Mouse (Mus musculus) midbrain, embryonic 15.5 days (tissue): ENCODE data around the gene Ube2c. TPM values are rescaled to one million over a fixed set of nuclear protein-coding genes. Genes with fewer than 3 reads are reported as not detected.

Experiments
- ATAC-seq: fragments of 200-750 bp; cut with Nextera tagmentation; replicated peaks from 2 replicates; pipeline ENCODE4 v1.8.0; 2017; ENCODE audit warnings: moderate TSS enrichment
- H3K27ac ChIP-seq: fragments of 300-500 bp; sonication (generic); 2 replicates; pipeline ENCODE4 v1.5.1; 2015; ENCODE audit warnings: mild to moderate bottlenecking, inconsistent platforms
- H3K27me3 ChIP-seq: fragments of 300-500 bp; sonication (generic); replicated peaks from 2 replicates; pipeline ENCODE4 v1.6.1; 2015; ENCODE audit warnings: inconsistent platforms
- H3K36me3 ChIP-seq: fragments of 300-500 bp; sonication (generic); replicated peaks from 2 replicates; pipeline ENCODE4 v1.6.1; 2015; ENCODE audit warnings: inconsistent platforms
- H3K4me1 ChIP-seq: fragments of 300-500 bp; sonication (generic); 2 replicates; pipeline ENCODE4 v1.6.1; 2015; ENCODE audit warnings: inconsistent platforms
- H3K4me2 ChIP-seq: fragments of 300-500 bp; sonication (generic); 2 replicates; pipeline ENCODE4 v1.6.1; 2015; ENCODE audit warnings: inconsistent platforms, mild to moderate bottlenecking, moderate library complexity
- H3K4me3 ChIP-seq: fragments of 300-500 bp; sonication (generic); 2 replicates; pipeline ENCODE4 v1.5.1; 2015; ENCODE audit warnings: mild to moderate bottlenecking, inconsistent platforms
- H3K9ac ChIP-seq: fragments of 300-500 bp; sonication (generic); 2 replicates; pipeline ENCODE4 v1.6.1; 2015; ENCODE audit warnings: mild to moderate bottlenecking, inconsistent platforms
- H3K9me3 ChIP-seq: fragments of 300-500 bp; sonication (generic); 2 replicates; pipeline ENCODE4 v1.6.1; 2016; ENCODE audit warnings: inconsistent platforms
- WGBS: fragments of 180-500 bp; shearing (Covaris S2); methylation state at CpG from one replicate; pipeline ENCODE4 v1.1.7; 2015; ENCODE audit warnings: mixed read lengths; 5-methylcytosine and 5-hydroxymethylcytosine counted together
- polyA plus RNA-seq: library from polyadenylated mRNA; unstranded; fragments of >200 nt; fragmentation: Nextera tagmentation; extraction: Ambion mirVana; gene quantifications from 2 replicates; pipeline ENCODE4 v1.2.1, GENCODE M21; 2015

Ube2c gene
- polyA plus RNA-seq, 1 experiment from 2014 or later, result 56.6 TPM

- H3K4me2 ChIP-seq, result peak overlapping the region; percentile 90
- no peak overlapping the region for H3K27ac ChIP-seq
- H3K27me3 ChIP-seq, result no peaks in the 10 kb centered on the region
- no peaks in the 10 kb centered on the region for H3K9me3 ChIP-seq
- ATAC-seq, result no peak
- peak overlapping the region; percentile 84 for H3K4me3 ChIP-seq
- H3K9ac ChIP-seq, result peak overlapping the region; percentile 94
- WGBS, result 59% methylated on average over 8 of the region's 8 CpGs
- peaks cover 35% of the 10 kb centered on the region for H3K4me1 ChIP-seq
- H3K36me3 ChIP-seq, result 0 out of 2 replicates have a peak, but pooled peaks cover 3% of the 10 kb centered on the region
Observed at GRCm38 (mm10) chr2:164746693-164747092, 23.0 kb upstream of the Ube2c start.

DNA sequence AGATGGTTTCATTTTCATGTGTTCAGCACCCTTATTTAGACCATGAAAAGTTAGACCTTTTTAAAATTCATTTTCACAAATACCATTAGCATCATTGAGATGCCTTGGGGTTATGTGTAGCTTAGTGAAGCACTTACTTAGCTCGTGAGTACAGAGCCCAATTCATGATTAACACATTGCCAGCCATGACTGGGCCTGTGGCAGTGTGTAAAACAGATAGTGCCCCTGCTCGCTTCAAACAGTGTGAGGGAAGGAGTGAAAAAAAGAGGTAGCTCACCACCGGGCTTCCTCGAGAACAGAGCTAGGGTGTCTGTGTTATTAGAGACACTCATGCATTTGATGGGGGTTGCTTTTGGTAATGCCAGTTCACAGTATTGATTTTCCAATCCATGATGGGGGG is 21.5 kb upstream of the Ube2c start:
- no peak overlapping the region for H3K4me2 ChIP-seq
- peaks cover 35% of the 10 kb centered on the region for H3K4me1 ChIP-seq
- H3K9ac ChIP-seq, result no peak overlapping the region
- 90% methylated on average over 4 of the region's 4 CpGs for WGBS
- no peaks in the 10 kb centered on the region for H3K9me3 ChIP-seq
- H3K27me3 ChIP-seq, result no peaks in the 10 kb centered on the region
- H3K27ac ChIP-seq, result no peak overlapping the region
- H3K4me3 ChIP-seq, result no peak overlapping the region
- ATAC-seq, result no peak
- H3K36me3 ChIP-seq, result 0 out of 2 replicates have a peak, but pooled peaks cover 6% of the 10 kb centered on the region

- H3K4me1 ChIP-seq, result peaks cover 35% of the 10 kb centered on the region
- peaks cover 8% of the 10 kb centered on the region; the same call in 1 of the 2 replicates for H3K36me3 ChIP-seq
- 90% methylated on average over 6 of the region's 6 CpGs for WGBS
- H3K27ac ChIP-seq, result no peak overlapping the region
- no peak overlapping the region for H3K4me3 ChIP-seq
- no peaks in the 10 kb centered on the region for H3K27me3 ChIP-seq
- H3K9ac ChIP-seq, result no peak overlapping the region
- no peak overlapping the region for H3K4me2 ChIP-seq
- no peak for ATAC-seq
- H3K9me3 ChIP-seq, result no peaks in the 10 kb centered on the region
Observed at GRCm38 (mm10) chr2:164748991-164749390, 20.7 kb upstream of the Ube2c start.

GRCm38 (mm10) chr2:164752454-164752853 is 17.2 kb upstream of the Ube2c start:
- H3K36me3 ChIP-seq, result peaks cover 36% of the 10 kb centered on the region

GRCm38 (mm10) chr2:164754105-164754504 is 15.6 kb upstream of the Ube2c start:
- no peak for ATAC-seq
- 91% methylated on average over 11 of the region's 11 CpGs for WGBS

More at GRCm38 (mm10) chr2:164752454-164752853, 17.2 kb upstream of the Ube2c start:
- no peak overlapping the region for H3K27ac ChIP-seq
- H3K4me1 ChIP-seq, result peaks cover 15% of the 10 kb centered on the region
- H3K9ac ChIP-seq, result no peak overlapping the region
- 91% methylated on average over 2 of the region's 2 CpGs for WGBS
- no peaks in the 10 kb centered on the region for H3K27me3 ChIP-seq
- H3K4me3 ChIP-seq, result no peak overlapping the region
- ATAC-seq, result no peak
- no peaks in the 10 kb centered on the region for H3K9me3 ChIP-seq
- H3K4me2 ChIP-seq, result no peak overlapping the region

GRCm38 (mm10) chr2:164754800-164755199 is 14.9 kb upstream of the Ube2c start:
- no peak overlapping the region for H3K27ac ChIP-seq
- no peaks in the 10 kb centered on the region for H3K4me1 ChIP-seq
- no peak for ATAC-seq
- no peak overlapping the region for H3K4me3 ChIP-seq
- H3K36me3 ChIP-seq, result peaks cover 52% of the 10 kb centered on the region
- H3K9ac ChIP-seq, result no peak overlapping the region
- no peaks in the 10 kb centered on the region for H3K9me3 ChIP-seq
- H3K27me3 ChIP-seq, result no peaks in the 10 kb centered on the region
- WGBS, result 88% methylated on average over 2 of the region's 2 CpGs
- no peak overlapping the region for H3K4me2 ChIP-seq

More at GRCm38 (mm10) chr2:164754105-164754504, 15.6 kb upstream of the Ube2c start:
- Histone ChIP-seq H3K9me3 (no peaks in the 10 kb centered on the region), H3K4me2 (no peak overlapping the region), H3K9ac (no peak overlapping the region), H3K27ac (no peak overlapping the region), H3K27me3 (no peaks in the 10 kb centered on the region), H3K36me3 (peaks cover 46% of the 10 kb centered on the region), H3K4me1 (0 out of 2 replicates have a peak, but pooled peaks cover under 1% of the 10 kb centered on the region), H3K4me3 (no peak overlapping the region)

DNA sequence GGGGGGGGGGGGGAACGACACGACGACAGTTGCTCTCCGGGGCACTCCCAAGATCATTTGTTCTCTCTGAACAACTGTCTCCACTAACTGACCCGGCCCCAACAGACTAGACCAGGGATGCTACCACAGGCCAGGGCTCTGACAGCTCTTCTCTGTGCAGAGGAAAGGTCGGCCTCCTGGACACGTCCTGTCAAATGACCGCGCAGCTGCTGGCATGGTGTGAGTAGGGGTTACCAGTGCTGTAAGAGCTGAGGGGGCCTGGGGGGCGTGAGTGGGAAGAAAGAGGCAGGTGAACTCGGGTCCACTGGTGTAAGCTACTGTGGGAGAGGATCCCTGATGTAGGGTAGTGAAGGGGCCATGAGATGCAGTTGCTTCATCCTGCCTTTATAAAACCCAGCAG is 11.9 kb upstream of the Ube2c start:
- Histone ChIP-seq H3K27ac (no peak overlapping the region), H3K27me3 (no peaks in the 10 kb centered on the region), H3K4me3 (no peak overlapping the region), H3K9me3 (no peaks in the 10 kb centered on the region), H3K4me2 (no peak overlapping the region), H3K36me3 (peaks cover 64% of the 10 kb centered on the region), H3K4me1 (no peaks in the 10 kb centered on the region), H3K9ac (no peak overlapping the region)
- ATAC-seq, result no peak
- 97% methylated on average over 11 of the region's 11 CpGs for WGBS

DNA sequence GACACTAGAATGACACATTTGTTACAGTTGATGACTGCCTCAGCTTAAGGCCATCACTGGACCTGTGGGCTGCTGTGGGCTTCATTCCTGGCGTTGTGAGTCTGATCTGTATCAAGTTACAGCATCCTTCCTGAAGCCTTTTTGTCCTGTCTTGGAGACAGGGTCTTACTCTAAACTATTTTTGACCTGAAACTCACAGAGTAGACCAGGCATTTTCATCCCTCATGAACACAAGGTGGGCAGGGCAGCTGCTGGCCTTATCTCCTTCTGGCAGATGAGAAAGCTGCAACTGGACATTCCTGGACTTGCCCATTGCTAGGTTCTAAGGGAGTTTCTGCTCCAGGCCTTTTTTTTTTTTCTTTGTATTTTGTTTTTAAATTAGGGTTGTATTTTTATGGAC is 11.0 kb upstream of the Ube2c start:
- 81% methylated on average over 1 of the region's 1 CpGs for WGBS
- Histone ChIP-seq H3K27me3 (no peaks in the 10 kb centered on the region), H3K9me3 (no peaks in the 10 kb centered on the region), H3K4me1 (no peaks in the 10 kb centered on the region), H3K9ac (no peak overlapping the region), H3K4me2 (no peak overlapping the region), H3K4me3 (no peak overlapping the region), H3K27ac (no peak overlapping the region), H3K36me3 (peaks cover 66% of the 10 kb centered on the region)
- ATAC-seq, result no peak

- Histone ChIP-seq H3K9me3 (no peaks in the 10 kb centered on the region), H3K27me3 (no peaks in the 10 kb centered on the region), H3K36me3 (peaks cover 54% of the 10 kb centered on the region), H3K4me1 (no peaks in the 10 kb centered on the region), H3K4me2 (no peak overlapping the region), H3K27ac (no peak overlapping the region), H3K4me3 (no peak overlapping the region), H3K9ac (no peak overlapping the region)
- ATAC-seq, result no peak
- 84% methylated on average over 4 of the region's 4 CpGs for WGBS
Observed at GRCm38 (mm10) chr2:164760059-164760833, 9.5 kb upstream of the Ube2c start.

GRCm38 (mm10) chr2:164761502-164761901 is 8.2 kb upstream of the Ube2c start:
- Histone ChIP-seq H3K4me3 (no peak overlapping the region), H3K27me3 (no peaks in the 10 kb centered on the region), H3K36me3 (peaks cover 49% of the 10 kb centered on the region), H3K9ac (no peak overlapping the region), H3K27ac (no peak overlapping the region), H3K9me3 (no peaks in the 10 kb centered on the region), H3K4me2 (no peak overlapping the region), H3K4me1 (no peaks in the 10 kb centered on the region)
- no peak for ATAC-seq
- 93% methylated on average over 2 of the region's 2 CpGs for WGBS

GRCm38 (mm10) chr2:164761971-164762370 is 7.7 kb upstream of the Ube2c start:
- 96% methylated on average over 4 of the region's 4 CpGs for WGBS
- no peak overlapping the region for H3K27ac ChIP-seq
- H3K4me3 ChIP-seq, result no peak overlapping the region
- H3K4me2 ChIP-seq, result no peak overlapping the region
- no peak overlapping the region for H3K9ac ChIP-seq
- no peaks in the 10 kb centered on the region for H3K4me1 ChIP-seq
- ATAC-seq, result no peak
- H3K9me3 ChIP-seq, result no peaks in the 10 kb centered on the region
- no peaks in the 10 kb centered on the region for H3K27me3 ChIP-seq
- H3K36me3 ChIP-seq, result peaks cover 49% of the 10 kb centered on the region

DNA sequence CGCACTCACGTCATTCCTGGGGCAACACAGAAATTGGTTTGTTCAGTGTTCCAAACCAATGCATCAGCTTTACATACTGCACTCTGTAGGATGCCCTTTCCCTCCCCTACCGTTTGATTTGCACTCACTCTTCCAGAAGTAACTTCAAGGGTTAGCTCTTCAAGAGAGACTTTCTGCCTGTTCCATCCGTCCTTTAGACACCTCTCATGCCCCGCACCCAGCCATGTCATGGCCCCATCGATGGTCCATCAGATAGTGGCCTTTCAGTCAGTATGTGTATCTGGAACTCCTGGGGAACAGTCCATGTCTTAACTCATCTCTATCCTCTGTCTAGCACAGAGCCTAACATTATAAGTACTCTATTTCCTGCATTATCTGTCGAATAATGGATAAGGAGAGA is 7.1 kb upstream of the Ube2c start:
- H3K27ac ChIP-seq, result no peak overlapping the region
- no peak overlapping the region for H3K4me2 ChIP-seq
- no peaks in the 10 kb centered on the region for H3K9me3 ChIP-seq
- H3K9ac ChIP-seq, result no peak overlapping the region
- H3K36me3 ChIP-seq, result peaks cover 46% of the 10 kb centered on the region
- no peak for ATAC-seq
- no peaks in the 10 kb centered on the region for H3K27me3 ChIP-seq
- H3K4me3 ChIP-seq, result no peak overlapping the region
- H3K4me1 ChIP-seq, result no peaks in the 10 kb centered on the region
- 86% methylated on average over 7 of the region's 7 CpGs for WGBS

DNA sequence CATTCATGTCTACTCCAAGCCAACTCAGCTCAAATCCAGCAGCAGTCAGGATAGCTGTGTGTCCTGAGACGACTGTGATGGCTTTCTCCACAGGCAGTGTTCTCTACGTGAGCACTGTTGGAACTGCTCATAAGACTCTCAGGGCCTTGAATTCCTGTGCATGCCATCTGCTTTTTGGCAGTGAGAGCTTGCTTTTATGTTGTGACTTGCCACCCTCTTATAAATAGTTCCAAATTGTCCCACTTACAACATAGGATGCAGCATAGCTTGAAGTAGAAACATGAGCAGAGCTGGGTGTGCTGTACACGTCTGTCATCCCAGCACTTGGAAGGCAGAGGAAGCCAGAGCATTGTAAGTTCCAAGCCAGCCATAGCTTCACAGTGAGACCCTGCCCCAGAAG is 3.9 kb upstream of the Ube2c start:
- H3K4me3 ChIP-seq, result no peak overlapping the region
- no peaks in the 10 kb centered on the region for H3K27me3 ChIP-seq
- ATAC-seq, result no peak
- no peak overlapping the region for H3K4me2 ChIP-seq
- WGBS, result 84% methylated on average over 3 of the region's 3 CpGs
- H3K36me3 ChIP-seq, result peaks cover 25% of the 10 kb centered on the region
- H3K4me1 ChIP-seq, result peaks cover 12% of the 10 kb centered on the region
- no peaks in the 10 kb centered on the region for H3K9me3 ChIP-seq
- H3K9ac ChIP-seq, result no peak overlapping the region
- no peak overlapping the region for H3K27ac ChIP-seq
